Mouse (Mus musculus) layer of hippocampus, postnatal 10 days (tissue): ENCODE measurements around the gene Usp5. TPM values are rescaled to one million over a fixed set of nuclear protein-coding genes. Genes with fewer than 3 reads are reported as not detected.
A peak's percentile ranks its signal among the peaks of the same experiment; 100 is the strongest.

Experiments used
- DNase-seq, 2 experiments: peaks; one replicate each; pipeline ENCODE4 v3.0.0; 2021; ENCODE audit warnings: low spot score in 2 of 2
- total RNA-seq, 2 experiments: library from RNA; stranded (reverse); gene quantifications; 2 replicates each; pipeline ENCODE4 v1.2.3; 2021

Usp5 gene
- total RNA-seq, 2 experiments from 2014 or later, result 181 to 187 TPM

DNA sequence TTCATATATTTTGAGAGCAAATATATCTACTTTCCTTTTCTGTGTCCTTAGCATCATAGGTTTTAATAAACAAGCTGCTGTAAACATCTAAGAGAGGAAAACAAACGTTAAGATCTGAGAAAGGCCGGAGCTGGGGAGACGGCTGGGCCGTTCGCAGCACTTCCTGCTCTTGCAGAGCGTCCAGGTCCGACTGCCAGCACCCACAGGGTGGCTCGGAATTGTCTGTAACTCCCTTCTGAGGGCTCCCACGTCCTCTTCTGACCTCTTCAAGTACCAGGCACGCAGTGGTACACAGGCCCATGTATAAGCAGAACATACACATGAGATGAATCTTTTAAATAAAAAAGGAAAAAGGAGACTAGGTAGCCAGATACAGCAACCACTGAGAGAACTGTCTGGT, 41.6 kb downstream of the Usp5 start:
- no peak for DNase-seq

DNA sequence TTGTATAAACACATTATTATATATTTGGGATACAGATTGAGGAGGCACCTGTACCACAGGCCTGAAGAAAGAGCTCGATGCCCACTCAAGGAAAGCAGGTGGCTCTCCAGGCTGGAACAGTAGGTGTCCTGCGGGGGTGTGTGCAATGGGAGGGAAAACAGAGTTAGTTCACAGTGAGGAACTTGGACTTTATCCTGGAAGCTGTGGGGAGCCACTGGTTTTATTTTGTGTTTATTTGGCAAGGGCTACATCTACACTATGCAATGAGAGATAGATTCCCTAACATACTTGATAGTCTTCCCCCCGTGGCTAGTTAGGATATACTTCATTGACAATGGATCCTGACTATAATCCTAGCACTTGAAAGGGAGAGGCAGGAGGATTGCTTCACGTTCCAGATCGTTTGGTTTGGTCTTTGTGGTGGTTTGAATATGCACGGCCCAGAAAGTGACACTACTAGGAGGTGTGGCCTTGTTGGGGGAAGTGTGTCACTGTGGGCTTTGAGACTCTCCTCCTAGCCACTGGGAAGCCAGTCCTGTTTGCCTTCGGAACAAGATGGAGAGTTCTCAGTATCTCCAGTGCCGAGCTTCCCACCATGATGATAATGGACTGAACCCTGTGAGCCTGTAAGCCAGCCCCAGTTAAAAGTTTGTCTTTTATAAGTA, 42.4 kb downstream of the Usp5 start:
- no peak for DNase-seq

DNA sequence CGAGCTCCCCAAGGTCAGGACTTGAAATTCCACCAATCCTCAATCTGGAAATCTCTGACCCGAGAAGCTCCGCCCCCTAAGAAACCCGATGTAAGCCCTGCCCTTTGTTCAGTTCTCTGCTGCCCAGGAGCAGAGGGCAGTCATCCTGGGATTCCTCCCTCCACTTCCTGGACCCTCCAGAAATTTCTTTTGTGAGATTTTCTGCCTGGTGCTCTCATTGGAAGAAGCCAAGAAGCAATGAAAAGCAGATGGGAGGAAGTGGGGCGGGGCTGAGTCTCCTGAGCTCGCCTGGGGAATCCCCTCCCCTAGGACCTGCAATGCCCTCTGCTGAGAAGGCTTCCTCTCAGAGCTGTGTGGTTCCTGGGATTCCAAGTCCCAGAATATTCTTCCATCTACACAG, 46.8 kb downstream of the Usp5 start:
- DNase-seq, result no peak

DNA sequence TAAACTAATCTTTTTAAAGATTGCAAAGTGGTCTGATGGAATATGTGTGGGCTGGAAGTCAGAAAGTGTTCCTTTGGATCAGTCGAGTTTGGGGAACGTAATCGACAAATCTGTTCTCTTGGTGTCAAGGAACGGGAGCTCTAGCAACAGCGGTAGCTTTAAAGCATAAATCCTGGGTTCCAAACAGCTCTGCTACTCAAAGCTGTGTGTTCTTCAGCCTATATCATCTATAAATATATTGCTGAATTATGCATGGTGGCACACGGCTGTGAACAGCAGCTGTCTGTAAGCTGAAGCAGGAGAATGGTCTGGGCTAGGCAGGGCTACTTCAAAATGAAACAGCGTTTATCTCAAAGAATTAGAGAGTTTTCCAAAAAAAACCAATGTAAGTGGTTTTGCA, 48.4 kb downstream of the Usp5 start:
- DNase-seq, result no peak

DNA sequence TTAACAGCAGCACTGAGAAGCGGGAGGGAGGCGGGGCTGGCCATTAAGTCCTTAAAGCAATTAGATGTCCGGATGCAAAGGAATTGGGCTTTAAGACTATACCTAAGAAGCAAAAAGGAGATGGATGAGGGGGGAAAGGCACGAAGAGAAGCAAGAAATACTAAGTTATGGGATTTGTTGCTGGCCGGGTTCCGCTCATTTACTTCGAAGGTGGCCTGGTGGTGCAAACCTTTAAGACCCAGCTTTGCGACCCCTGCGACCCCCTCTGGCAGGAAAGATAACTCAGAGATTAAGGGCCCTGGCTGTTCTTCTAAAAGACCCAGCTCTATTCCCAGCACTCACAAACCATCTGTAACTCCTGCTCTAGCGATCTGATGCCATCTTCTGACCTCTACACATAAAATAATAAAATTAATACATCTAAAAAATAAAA, 49.3 kb downstream of the Usp5 start:
- DNase-seq, result no peak

DNA sequence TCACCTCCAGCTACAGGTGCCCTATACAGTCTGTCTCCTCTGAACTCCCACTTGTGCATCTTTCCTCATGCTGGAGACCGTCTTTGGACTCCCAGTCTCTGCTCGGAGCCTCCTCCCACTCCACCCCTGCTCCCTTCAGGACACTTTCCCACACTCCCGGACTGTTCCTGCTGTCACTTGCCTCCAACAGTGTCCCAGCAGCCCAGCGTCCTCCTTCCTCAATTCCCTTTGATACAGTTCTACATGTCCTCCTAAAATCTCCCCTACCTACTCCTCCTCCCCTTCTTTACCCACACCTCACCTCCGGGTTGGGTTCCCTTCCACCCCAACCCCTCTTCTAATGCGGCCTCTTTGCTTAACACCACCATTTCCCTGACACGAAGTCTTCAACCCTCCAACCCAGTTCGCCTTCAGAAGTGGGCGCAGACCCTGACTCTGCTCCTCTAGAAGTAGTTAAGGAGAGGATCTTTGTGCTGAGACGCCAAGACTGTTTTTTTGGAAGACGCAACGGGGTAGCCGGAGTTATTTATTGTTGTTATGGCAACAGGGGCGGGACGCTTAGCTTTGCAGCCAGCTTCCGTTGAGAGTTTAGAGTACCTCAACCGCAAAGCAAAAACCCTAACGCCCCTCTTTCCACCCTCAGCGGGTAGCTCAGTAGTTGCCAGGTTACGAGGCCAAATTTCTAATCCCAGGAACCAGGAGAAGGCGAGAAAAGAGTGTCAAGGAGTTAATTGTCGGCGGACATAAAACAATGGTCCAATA, 49.9 kb downstream of the Usp5 start, which contains the start of gene Lrrc23:
Gene Lrrc23, minus strand, starts transcription at position 506 of the 762 bp plus-strand sequence.
- DNase-seq, result peak in 1 of 2 experiments; percentile 47

DNA sequence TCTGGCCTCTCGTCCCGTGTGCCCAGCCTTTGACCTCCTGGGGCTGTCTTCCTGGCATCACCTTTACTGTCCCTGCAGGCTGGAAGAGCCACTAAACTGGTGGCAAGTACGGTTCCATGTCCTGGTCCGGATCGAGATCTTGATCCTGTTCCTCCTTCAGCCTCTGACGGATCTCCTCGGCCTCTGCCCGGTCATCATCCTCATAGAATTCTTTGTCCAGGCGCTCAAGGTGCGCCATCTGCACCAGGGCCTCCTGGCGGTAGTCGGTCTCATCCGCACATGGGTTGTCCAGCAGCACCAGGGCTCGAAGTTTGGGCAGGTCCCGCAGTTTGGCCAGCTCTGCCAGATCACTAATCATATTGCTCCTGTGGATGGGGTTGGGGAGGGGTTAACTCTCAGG, 58.8 kb downstream of the Usp5 start:
- DNase-seq, result no peak

DNA sequence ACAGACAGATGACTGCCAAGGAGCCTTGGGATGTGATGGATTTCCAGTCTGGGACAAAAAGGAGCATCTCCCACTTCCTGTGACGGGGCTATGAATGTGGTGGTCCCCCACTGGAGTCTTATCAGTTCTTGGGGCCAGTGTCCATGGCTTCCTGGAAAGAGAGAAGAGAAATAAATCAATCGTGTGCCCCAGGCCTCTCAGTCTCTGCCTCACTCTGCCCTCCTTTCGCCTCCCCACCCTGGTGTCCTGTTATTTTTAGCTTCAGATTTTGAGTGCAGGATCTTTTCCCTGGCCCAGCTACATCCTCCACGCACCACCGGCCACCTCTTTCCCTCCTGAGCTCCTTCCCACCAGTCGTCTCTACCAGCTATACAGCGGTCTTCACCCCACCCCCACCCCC, 59.3 kb downstream of the Usp5 start:
- no peak for DNase-seq

DNA sequence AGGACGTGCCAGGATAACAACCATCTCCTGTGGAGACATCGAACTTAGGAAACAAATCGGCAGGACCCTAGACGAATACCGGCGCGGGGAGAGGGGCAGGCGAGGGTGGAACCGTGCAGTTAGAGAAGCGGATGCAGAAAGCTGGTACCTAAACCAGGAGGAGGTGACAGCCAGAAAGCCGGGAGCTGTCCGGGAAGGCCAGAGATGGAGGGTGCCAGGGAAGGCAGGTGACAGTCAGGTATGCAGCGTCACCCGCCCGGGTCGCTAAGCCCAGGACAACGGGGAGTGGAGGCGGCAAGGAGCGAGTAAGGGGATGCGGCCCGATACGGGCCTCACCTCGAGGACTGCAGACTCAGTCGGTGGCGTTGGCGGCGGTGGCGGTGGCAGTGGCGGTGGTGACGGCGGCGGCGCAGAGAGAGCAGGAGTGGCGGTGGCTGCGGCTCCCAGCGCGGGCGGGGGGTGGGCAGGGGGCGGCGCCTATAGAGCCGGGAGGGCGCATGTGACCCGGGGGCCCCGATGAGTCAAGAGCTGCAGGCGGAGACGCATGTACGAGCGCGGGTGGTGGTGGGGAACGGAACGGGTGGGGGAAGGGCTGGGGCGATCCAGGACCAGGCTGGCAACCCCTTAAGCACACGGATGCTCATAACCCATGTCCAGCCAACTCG, 60.1 kb downstream of the Usp5 start, which contains the start of gene Eno2:
Gene Eno2, minus strand, starts transcription at position 573 of the 665 bp plus-strand sequence.
- peak; percentile 66 to 77 for DNase-seq

DNA sequence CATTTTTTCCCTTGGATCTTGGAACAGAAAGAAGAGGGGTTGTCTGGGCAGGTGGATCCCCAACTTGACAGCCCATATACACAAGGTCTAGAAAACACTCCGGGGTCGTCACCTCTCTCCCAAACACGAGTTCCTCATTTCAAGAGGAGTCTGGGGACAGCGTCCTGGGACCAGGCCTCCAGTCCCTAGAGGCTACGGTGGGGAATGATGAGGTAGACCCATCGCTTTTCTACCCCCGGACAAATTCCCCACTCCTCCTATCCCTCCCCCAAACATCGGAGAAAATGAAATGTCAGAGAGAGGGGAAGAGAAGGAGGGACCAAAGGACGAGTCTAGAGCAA, 60.6 kb downstream of the Usp5 start:
- DNase-seq, result no peak

DNA sequence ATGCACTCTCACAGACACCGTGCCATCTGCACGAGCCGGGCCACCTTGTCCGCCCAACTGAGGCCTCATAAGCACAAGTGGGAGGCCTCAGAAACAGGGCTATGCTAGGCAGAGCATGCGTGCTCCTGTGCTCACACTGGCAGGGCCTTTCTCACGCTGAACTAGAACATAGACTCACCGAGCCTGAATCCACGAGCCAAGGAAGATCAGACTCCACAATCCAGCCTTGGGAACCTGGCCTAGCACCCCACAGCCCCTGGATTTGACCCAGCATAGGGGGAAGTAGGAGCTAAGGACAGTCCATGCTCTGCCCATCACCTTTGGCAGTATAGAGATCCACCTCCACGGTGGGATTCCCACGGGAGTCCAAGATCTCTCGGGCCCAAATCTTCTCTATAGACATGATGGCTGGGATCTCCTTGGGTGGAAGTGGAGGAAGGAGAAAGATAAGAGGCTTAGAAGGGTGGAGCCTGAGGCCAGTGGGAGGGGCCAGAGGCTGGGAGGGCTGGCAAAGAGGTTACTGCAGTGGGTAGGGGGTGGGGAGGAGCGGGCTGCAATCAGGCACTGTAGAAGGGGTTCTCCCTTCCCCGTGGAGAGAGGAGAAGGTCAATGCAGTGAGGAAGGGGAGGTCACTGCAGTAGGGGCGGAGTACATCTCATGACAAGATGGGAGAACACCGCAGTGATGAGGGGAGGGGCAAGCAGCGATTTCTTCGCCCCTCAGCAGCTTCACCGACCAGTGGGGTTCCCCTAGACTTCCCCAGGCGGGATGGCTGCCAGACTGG, 61.2 kb downstream of the Usp5 start:
- DNase-seq, result peak; percentile 56 to 66

DNA sequence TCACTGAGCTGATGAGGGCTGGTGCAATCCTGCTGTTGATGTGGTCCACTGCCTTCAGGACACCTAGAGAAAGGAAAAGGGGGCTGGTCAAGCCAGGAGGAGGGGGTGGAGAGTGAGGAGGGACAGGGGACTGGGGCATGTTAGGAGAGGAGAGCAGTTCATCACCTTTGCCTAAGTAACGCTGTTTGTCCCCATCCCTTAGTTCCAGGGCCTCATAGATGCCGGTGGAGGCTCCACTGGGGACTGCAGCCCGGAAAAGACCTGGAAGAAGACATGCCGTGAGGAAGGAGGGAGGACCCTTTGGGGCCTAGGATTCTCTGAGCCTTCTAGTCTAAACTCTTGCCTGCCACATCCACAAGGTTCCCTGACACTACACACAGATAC, 61.8 kb downstream of the Usp5 start:
- no peak for DNase-seq

DNA sequence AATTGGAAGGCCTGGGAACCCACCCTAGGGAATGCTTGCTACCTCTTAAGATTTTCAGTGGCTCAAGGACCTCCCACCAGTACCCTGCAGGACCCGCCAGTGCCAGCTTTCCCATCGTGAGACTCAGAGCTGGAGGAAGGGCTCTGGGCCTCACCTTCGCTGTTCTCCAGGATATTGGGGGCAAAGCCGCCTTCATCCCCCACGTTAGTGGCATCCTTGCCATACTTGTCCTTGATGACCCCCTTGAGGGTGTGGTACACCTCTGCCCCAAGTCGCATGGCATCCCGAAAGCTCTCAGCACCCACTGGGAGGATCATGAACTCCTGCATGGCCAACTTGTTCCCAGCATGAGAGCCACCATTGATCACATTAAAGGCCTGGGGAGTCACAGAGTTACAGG, 63.3 kb downstream of the Usp5 start:
- DNase-seq, result no peak

Other genes with a start within 250 kb of the Usp5 start
- under 1 TPM; 0.57 to 0.62 TPM for gene C1s2, start 193.4 kb downstream of the Usp5 start, total RNA-seq
- gene Lpcat3, start 166.5 kb downstream of the Usp5 start, total RNA-seq, result 10 to 100 TPM; 43.5 to 44.0 TPM
- 10 to 100 TPM; 49.4 to 53.8 TPM for gene Emg1, start 117.3 kb downstream of the Usp5 start, total RNA-seq
- 100 to 1,000 TPM; 159 to 164 TPM for gene Phb2, start 117.1 kb downstream of the Usp5 start, total RNA-seq
- 1 to 10 TPM; 4.3 to 5.3 TPM for gene Ptpn6, start 90.8 kb downstream of the Usp5 start, total RNA-seq
- gene Grcc10, start 88.1 kb downstream of the Usp5 start, total RNA-seq, result 100 to 1,000 TPM; 329 to 345 TPM
- gene Gm45234, start 73.5 kb downstream of the Usp5 start, total RNA-seq, result not detected
- gene Atn1, start 73.0 kb downstream of the Usp5 start, total RNA-seq, result 100 to 1,000 TPM; 138 to 150 TPM
- 100 to 1,000 TPM; 476 to 480 TPM for gene Eno2, start 59.8 kb downstream of the Usp5 start, total RNA-seq
- 1 to 10 TPM; 1.8 to 3.6 TPM for gene Lrrc23, start 49.8 kb downstream of the Usp5 start, total RNA-seq
- gene Spsb2, start 20.8 kb downstream of the Usp5 start, total RNA-seq, result 1 to 10 TPM; 3.3 to 5.0 TPM
- 100 to 1,000 TPM; 466 to 472 TPM for gene Tpi1, start 15.2 kb downstream of the Usp5 start, total RNA-seq
- 1 to 10 TPM; 5.4 to 6.1 TPM for gene Cdca3, start 63 bp upstream of the Usp5 start, total RNA-seq
- gene Gnb3, start 10.8 kb upstream of the Usp5 start, total RNA-seq, result under 1 TPM in 1 of 2 experiments, not detected in 1; 0.27 TPM
- gene P3h3, start 28.3 kb upstream of the Usp5 start, total RNA-seq, result 10 to 100 TPM; 29.1 to 32.1 TPM
- 100 to 1,000 TPM; 162 to 178 TPM for gene Gpr162, start 34.5 kb upstream of the Usp5 start, total RNA-seq
- gene Cd4, start 58.7 kb upstream of the Usp5 start, total RNA-seq, result 1 to 10 TPM in 1 of 2 experiments, under 1 TPM in 1; 0.62 to 1.0 TPM
- gene Lag3, start 82.2 kb upstream of the Usp5 start, total RNA-seq, result 1 to 10 TPM; 1.2 to 2.1 TPM
- gene Ptms, start 90.6 kb upstream of the Usp5 start, total RNA-seq, result 1,000 to 10,000 TPM; 1,413 to 1,419 TPM
- gene Mlf2, start 101.9 kb upstream of the Usp5 start, total RNA-seq, result 100 to 1,000 TPM; 609 to 620 TPM
- gene Cops7a, start 136.1 kb upstream of the Usp5 start, total RNA-seq, result 100 to 1,000 TPM in 1 of 2 experiments, 10 to 100 TPM in 1; 97.7 to 101 TPM
- 100 to 1,000 TPM; 109 to 120 TPM for gene Pianp, start 167.2 kb upstream of the Usp5 start, total RNA-seq
- gene Zfp384, start 179.7 kb upstream of the Usp5 start, total RNA-seq, result 10 to 100 TPM; 44.4 to 45.2 TPM
- gene Ing4, start 210.3 kb upstream of the Usp5 start, total RNA-seq, result 10 to 100 TPM; 57.4 to 62.4 TPM
- gene Acrbp, start 220.2 kb upstream of the Usp5 start, total RNA-seq, result 1 to 10 TPM; 7.0 to 9.2 TPM
- 1 to 10 TPM; 1.1 to 1.4 TPM for gene Lpar5, start 238.4 kb upstream of the Usp5 start, total RNA-seq